Mouse (Mus musculus): ENCODE results near the gene Cyb561.

DNA sequence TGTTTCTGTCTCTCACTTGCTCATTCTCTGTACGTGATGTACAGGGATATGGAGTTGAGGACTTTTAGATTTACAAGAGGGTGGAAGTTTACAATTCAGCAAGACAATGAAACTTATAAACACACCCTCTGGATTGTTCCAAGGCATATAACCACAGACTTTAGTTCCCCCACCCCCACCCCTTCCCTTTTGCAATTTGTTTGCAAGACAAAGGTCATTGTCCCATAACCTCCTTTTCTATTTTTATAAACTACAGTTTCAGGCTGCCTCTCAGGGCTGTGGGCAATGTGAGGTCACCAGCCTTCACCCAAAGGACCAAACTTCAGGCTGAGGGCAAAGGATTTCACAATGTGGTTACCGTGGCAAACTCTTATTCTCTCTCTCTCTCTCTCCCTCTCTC is 37.1 kb upstream of the Cyb561 start:
- no peak for TF ChIP-seq POLR2A (IDR thresholded peaks at IDR 0.05; ENCODE audit: insufficient read depth, low read length)
- no peak for TF ChIP-seq EP300 (IDR thresholded peaks at IDR 0.05; ENCODE audit: insufficient read depth, low read depth, low read length)

Measured in ES-Bruce4 (cell line).